Mouse (Mus musculus) cortical plate, adult 2 months (tissue): ENCODE measurements at regions not wholly inside any gene's neighbourhood (a gene's known extent, or its start where the extent isn't known, plus 50 kb on each side); places are given as distances from the start of the nearest gene placed in this dataset.

Source experiments
- H3K27ac ChIP-seq: fragments of 200-500 bp; 2 replicates; pipeline ENCODE4 v1.5.1; 2012; ENCODE audit warnings: low read length, control low read depth, inconsistent platforms; ENCODE audit not compliant: insufficient read depth
- H3K4me1 ChIP-seq: fragments of 200-500 bp; 2 replicates; pipeline ENCODE4 v1.6.1; 2011; ENCODE audit warnings: low read length; ENCODE audit not compliant: control insufficient read depth, insufficient read depth
- H3K4me3 ChIP-seq: fragments of 200-500 bp; 2 replicates; pipeline ENCODE4 v1.5.1; 2011; ENCODE audit warnings: mild to moderate bottlenecking, low read length, control low read depth; ENCODE audit not compliant: insufficient read depth
- CTCF ChIP-seq: fragments of 200-500 bp; IDR thresholded peaks from 2 replicates; pipeline ENCODE4 v1.5.1; 2011; ENCODE audit warnings: mild to moderate bottlenecking, control low read depth, low read length; ENCODE audit not compliant: insufficient read depth; ENCODE audit errors: extremely low read depth
- POLR2A ChIP-seq: fragments of 200-500 bp; IDR thresholded peaks from 2 replicates; pipeline ENCODE4 v1.6.1; 2011; ENCODE audit warnings: mild to moderate bottlenecking, low read length, control low read depth; ENCODE audit not compliant: insufficient read depth; ENCODE audit errors: extremely low read depth

DNA sequence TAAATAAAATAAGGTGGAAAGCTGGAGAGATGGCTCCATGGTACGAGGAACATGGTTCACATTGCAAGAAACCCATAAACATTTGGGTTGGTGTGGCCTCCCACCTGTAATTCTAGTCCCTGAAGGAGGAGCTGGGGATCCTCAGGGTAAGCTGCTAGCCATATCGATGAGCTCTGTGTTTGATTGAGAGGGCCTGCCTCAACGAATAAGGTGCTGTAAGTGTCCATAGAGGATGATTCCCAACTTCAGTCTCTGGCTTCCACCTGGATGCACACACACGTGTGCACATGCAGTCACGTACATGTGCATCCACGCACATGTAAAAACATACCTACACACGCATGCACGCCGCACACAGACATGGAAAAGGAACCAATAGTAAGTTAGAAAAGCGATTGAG, 199.0 kb upstream of the Rreb1 start:
- no peak for TF ChIP-seq POLR2A
- TF ChIP-seq CTCF, result no peak
- no peak overlapping the region for H3K4me3 ChIP-seq
- H3K4me1 ChIP-seq, result no peaks in the 10 kb centered on the region
- H3K27ac ChIP-seq, result no peak overlapping the region

DNA sequence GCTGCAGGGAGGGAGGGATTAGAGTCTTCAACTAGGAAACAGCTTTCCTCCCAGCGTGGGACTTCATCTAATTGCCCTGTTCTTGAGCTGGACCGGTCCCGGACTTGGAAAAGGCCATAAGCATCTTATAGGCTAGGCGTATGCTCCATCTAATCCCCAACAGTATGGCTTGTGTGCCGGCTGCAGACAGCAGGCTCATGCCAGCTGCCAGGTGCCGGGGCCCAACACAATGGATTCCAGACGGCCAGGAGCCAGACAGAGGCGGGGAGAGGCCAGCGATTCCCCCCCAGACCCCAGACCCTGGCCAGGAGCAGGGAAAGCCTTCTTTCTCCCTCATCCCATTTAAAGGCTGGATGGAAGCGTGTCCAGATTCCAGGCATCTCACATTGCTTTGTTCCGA, 198.4 kb upstream of the Rreb1 start:
- no peak overlapping the region for H3K4me3 ChIP-seq
- H3K4me1 ChIP-seq, result no peaks in the 10 kb centered on the region
- no peak for TF ChIP-seq CTCF
- TF ChIP-seq POLR2A, result no peak
- no peak overlapping the region for H3K27ac ChIP-seq

DNA sequence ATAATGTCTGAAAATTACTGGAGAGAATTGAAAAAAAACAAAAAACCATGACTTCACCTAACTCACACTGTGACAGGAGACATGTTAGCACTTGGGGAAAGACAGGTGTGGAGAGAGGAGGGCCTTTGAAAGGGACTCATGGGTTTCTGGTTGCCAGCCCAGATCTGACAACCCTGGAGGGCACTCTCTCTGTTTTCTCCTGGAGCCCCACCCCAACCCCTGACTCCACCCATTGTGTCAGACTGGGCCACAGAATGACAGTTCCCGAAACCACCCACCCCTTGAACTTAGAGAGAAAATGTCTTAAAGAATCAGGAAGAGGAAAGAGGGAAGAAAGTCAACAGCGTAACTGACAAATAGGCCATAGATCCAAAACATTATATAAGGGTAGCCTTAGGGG, 197.4 kb upstream of the Rreb1 start:
- Histone ChIP-seq H3K4me1 (no peaks in the 10 kb centered on the region), H3K4me3 (no peak overlapping the region), H3K27ac (no peak overlapping the region)
- TF ChIP-seq POLR2A (no peak), CTCF (no peak)

DNA sequence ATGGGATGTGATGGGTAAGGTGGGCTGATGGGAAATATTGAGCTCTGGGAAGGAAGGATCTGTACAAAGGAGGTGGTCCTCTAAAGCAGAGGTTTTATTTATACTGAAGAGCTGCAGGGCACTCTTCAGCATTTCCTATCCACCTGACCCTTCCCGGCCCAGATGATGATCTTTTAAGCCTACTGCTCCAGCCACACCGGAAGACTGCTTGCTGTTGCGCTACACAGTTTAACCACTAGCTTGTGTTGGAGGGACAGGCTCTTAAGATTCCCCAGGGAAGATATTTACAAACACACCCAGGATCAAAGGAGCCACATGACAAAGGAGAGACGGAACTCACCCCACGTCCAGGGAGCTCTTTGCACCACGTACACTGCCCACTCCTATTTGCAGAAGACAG, 196.8 kb upstream of the Rreb1 start:
- TF ChIP-seq POLR2A, result no peak
- TF ChIP-seq CTCF, result no peak
- Histone ChIP-seq H3K4me1 (no peaks in the 10 kb centered on the region), H3K4me3 (no peak overlapping the region), H3K27ac (no peak overlapping the region)

DNA sequence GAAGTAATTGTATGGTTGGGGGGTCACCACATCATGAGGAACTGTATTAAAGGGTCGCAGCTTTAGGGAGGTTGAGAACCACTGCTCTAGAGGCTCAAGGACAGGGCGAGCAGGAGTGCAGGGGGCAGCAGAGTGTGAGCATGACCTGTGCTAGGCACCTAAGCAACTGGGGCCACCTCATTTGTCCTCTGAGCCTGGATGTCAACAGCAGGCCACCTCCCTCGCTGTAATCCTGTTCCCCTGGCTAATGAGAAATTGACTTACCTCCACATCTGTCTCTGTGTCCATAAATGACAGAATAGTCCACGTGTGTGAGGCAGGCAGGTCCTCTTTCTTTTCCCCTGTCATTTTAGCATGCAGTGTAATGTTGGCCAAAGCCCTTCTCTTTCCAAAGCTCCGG, 192.7 kb upstream of the Rreb1 start:
- no peaks in the 10 kb centered on the region for H3K4me1 ChIP-seq
- H3K27ac ChIP-seq, result no peak overlapping the region
- TF ChIP-seq CTCF, result no peak
- no peak for TF ChIP-seq POLR2A
- no peak overlapping the region for H3K4me3 ChIP-seq

DNA sequence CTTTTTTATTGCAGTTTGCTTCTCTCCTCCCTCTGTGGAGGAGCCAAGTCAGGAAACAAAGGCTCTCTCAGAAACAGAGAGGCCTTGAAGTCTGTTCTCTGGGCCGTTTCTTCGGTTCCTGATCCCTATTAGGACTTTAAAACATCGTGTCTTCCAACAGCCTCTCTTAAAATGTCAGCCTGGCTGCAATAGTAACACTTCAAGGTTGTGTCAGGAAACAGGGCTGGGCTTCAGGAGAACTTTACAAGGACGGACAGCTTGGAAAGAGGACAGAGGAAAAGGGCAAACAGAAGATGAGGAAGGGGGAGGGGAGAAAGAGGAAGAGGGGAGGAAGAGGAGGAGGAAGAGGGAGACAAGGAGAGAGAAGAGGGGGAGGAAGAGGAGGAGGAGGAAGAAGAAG, 191.7 kb upstream of the Rreb1 start:
- Histone ChIP-seq H3K4me3 (no peak overlapping the region), H3K27ac (no peak overlapping the region), H3K4me1 (no peaks in the 10 kb centered on the region)
- TF ChIP-seq CTCF (no peak), POLR2A (no peak)

DNA sequence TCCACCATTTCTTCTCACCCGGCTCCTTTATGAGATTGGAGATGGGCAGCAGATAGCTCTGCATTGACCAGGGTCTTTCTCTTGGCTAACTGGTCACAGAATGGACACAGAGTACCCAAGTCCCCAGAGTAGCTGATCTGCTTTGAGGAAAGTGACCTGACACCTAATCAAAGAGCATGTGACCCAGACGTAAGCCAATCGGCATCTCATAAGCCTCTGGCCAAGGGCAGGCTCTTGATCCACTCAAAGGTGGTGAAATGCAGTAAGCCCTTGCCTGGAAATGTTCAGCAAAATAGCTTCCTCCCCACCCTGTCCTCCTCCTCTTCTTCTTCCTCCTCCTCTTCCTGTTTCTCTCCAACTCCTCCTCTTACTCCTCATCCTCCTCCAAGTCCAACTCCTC, 190.3 kb upstream of the Rreb1 start:
- no peaks in the 10 kb centered on the region for H3K4me1 ChIP-seq
- TF ChIP-seq POLR2A (no peak), CTCF (no peak)

DNA sequence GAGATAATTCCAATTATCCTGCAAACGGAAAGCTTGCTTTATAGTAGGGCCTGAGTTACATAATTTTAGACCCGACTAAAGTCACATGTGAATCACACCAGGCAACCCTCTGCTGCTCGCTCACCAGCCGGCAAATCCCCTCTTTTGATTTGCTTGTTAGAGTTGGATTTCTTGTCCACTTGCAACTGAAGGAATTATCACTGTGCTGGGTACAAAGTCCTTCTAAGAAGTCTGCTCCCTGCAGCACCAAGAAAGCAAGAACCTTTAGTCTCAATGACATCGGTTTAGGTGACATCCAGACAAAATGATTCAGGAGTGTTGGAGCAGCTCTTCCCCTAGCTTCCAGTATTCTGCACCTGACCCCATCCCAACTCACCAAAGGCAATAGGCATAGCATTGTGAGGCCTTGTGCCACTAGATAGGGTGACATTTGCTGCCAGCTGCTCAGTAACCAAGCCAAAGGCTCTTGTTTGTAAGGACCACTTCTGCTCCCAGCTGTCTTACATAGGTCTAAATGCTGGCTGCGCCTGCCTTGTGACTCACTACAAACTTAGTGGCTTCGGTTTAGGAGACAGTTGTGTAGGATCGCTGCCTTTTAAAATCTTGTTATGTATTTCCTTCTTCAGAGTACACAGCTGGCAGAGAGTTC, 189.5 kb upstream of the Rreb1 start:
- H3K27ac ChIP-seq, result no peak overlapping the region
- no peak overlapping the region for H3K4me3 ChIP-seq
- TF ChIP-seq POLR2A, result no peak
- no peaks in the 10 kb centered on the region for H3K4me1 ChIP-seq

More for the DNA sequence above, 190.3 kb upstream of the Rreb1 start:
- no peak overlapping the region for H3K4me3 ChIP-seq
- no peak overlapping the region for H3K27ac ChIP-seq

DNA sequence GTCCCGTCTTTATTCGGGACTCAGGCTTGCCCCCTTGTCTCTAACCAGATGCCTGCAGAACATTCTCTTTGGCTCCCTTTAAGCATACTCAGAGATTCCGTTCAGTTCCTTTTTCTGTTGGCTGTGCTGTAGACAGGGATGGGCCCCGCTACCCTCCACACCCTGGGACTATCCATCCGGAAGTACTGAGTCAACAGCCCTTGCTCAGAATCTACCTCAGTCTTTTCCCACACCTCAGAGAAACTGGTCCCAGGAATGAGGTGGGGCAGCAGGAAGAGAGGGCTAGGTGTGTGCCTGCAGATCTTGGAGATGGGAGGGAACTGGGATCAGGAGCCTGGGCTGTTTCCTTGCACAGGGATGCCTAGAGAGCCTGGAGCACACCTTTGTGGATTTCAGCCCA, 186.1 kb upstream of the Rreb1 start:
- no peak overlapping the region for H3K4me3 ChIP-seq
- H3K27ac ChIP-seq, result no peak overlapping the region
- TF ChIP-seq CTCF, result no peak
- no peak for TF ChIP-seq POLR2A

DNA sequence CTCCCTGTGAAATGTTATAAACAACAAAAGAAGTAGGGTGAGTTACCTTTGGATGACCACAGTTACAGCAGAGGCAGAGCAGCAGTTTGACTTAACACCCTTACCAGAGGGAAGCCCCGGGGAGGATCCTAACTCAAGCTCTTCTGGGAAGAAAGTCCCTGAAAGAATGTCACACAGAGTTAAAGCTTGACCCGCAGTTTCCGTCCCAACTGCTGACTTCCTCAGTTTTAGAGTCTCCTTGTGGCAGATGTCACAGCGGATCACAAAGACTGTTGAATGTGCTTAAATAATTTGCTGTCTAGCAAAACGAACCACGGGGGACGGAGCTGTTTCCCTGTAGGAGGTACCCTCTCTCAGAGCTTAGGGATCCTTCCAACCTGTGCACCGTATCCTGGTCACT, 183.0 kb upstream of the Rreb1 start:
- Histone ChIP-seq H3K27ac (no peak overlapping the region; the same call in 1 of the 2 replicates), H3K4me1 (no peaks in the 10 kb centered on the region), H3K4me3 (no peak overlapping the region)
- TF ChIP-seq POLR2A (no peak), CTCF (no peak)

More for the DNA sequence above, 186.1 kb upstream of the Rreb1 start:
- H3K4me1 ChIP-seq, result no peaks in the 10 kb centered on the region
